In genomic region chr12:101084881-101085666, GRCm38 (mm10) we compare ENCODE assay signal across 11 mouse cellular contexts. TPM values are rescaled to one million over a fixed set of nuclear protein-coding genes. Genes with fewer than 3 reads are reported as not detected.
A peak's percentile ranks its signal among the peaks of the same experiment; 100 is the strongest.
DNase-seq lines count a peak whose midpoint lies in the region; ATAC-seq and TF ChIP-seq lines count a peak whose summit lies in the region.
"Had no signal": no experiment of that assay in that cellular context is flagged by ENCODE, and none has a peak within 500 bp of the region (broad histone marks: within the 10 kb centered on the region; RNA-seq: fewer than 3 reads in every experiment).

No protein-coding gene starts in this region.

- WGBS in liver, adult 2 months = 27% methylated on average over 9 of the region's 9 CpGs
- WGBS in forebrain, embryonic 14.5 days = 93% methylated on average over 9 of the region's 9 CpGs
- 89% methylated on average over 9 of the region's 9 CpGs for WGBS in limb, embryonic 14.5 days
- WGBS in neural tube, embryonic 14.5 days = 95% methylated on average over 9 of the region's 9 CpGs

- no peaks in the 10 kb centered on the region for H3K27me3 ChIP-seq in liver, adult 2 months (ENCODE audit: control insufficient read depth, insufficient read depth, low read length)
- no peaks in the 10 kb centered on the region for H3K27me3 ChIP-seq in forebrain, embryonic 14.5 days (replicated peaks; ENCODE audit: control insufficient read depth, insufficient read depth, low read length)
- no peaks in the 10 kb centered on the region for H3K27me3 ChIP-seq in limb, embryonic 14.5 days (ENCODE audit: control insufficient read depth, insufficient read depth, low read length)
- no peaks in the 10 kb centered on the region; the same call in 1 of the 2 replicates for H3K27me3 ChIP-seq in neural tube, embryonic 14.5 days (ENCODE audit: control insufficient read depth, insufficient read depth, low read length)

- no peak for TF ChIP-seq CTCF in liver, adult 2 months (IDR thresholded peaks at IDR 0.05; ENCODE audit: low read depth, low read length)

- DNase-seq in liver, adult 2 months (ENCODE audit: extremely low read depth, low read depth, low spot score) = peak; percentile 100
- DNase-seq in liver = no peak
- no peak for DNase-seq in forebrain, embryonic 14.5 days (ENCODE audit: low spot score)
- no peak for DNase-seq in limb, embryonic 14.5 days (ENCODE audit: low spot score)
- no peak for DNase-seq in adrenal gland, postnatal 25 days
- no peak for DNase-seq in urinary bladder, postnatal 36 days (ENCODE audit: low spot score in 2 of 2)
- DNase-seq: adrenal gland, postnatal 10 days; lung, adult 18-20 months; right cerebral cortex, postnatal 25 days had no signal

- H3K9me3 ChIP-seq in forebrain, embryonic 14.5 days (replicated peaks; ENCODE audit: control insufficient read depth, low read length) = no peaks in the 10 kb centered on the region
- H3K9me3 ChIP-seq in limb, embryonic 14.5 days (ENCODE audit: control insufficient read depth, low read length) = no peaks in the 10 kb centered on the region
- H3K9me3 ChIP-seq in neural tube, embryonic 14.5 days (ENCODE audit: control insufficient read depth, low read length) = no peaks in the 10 kb centered on the region
- H3K9me3 ChIP-seq: G1E had no signal

- peak overlapping the region; percentile 90 for H3K27ac ChIP-seq in liver, adult 2 months (replicated peaks; ENCODE audit: insufficient read depth, low read depth, low read length)
- H3K27ac ChIP-seq in forebrain, embryonic 14.5 days (ENCODE audit: low read depth, low read length) = no peak overlapping the region
- H3K27ac ChIP-seq in limb, embryonic 14.5 days (replicated peaks; ENCODE audit: low read depth, low read length) = 0 out of 2 replicates have a peak overlapping the region, but pooled peaks have one; percentile 97
- H3K27ac ChIP-seq in neural tube, embryonic 14.5 days (ENCODE audit: low read depth, low read length) = no peak overlapping the region

- H3K4me2 ChIP-seq in forebrain, embryonic 14.5 days (ENCODE audit: low read length) = peak overlapping the region; percentile 75; the same call in 1 of the 2 replicates
- H3K4me2 ChIP-seq in limb, embryonic 14.5 days (replicated peaks; ENCODE audit: low read depth, low read length, severe bottlenecking) = peak overlapping the region; percentile 48; the same call in 1 of the 2 replicates
- H3K4me2 ChIP-seq in neural tube, embryonic 14.5 days (ENCODE audit: low read depth, low read length) = peak overlapping the region; percentile 63

- peaks cover 11% of the 10 kb centered on the region; the same call in 1 of the 2 replicates for H3K4me1 ChIP-seq in liver, adult 2 months (ENCODE audit: control insufficient read depth, insufficient read depth, low read length)
- H3K4me1 ChIP-seq in forebrain, embryonic 14.5 days (ENCODE audit: control insufficient read depth, insufficient read depth, low read length) = peaks cover 3% of the 10 kb centered on the region; the same call in 1 of the 2 replicates
- H3K4me1 ChIP-seq in limb, embryonic 14.5 days (ENCODE audit: control insufficient read depth, insufficient read depth, low read length) = peaks cover 12% of the 10 kb centered on the region; the same call in 1 of the 2 replicates
- H3K4me1 ChIP-seq in neural tube, embryonic 14.5 days (ENCODE audit: control insufficient read depth, insufficient read depth, low read length) = peaks cover 18% of the 10 kb centered on the region

- H3K9ac ChIP-seq in liver, adult 2 months (ENCODE audit: low read depth, low read length) = peak overlapping the region; percentile 20; the same call in 1 of the 2 replicates
- H3K9ac ChIP-seq in forebrain, embryonic 14.5 days (ENCODE audit: low read length) = 0 out of 2 replicates have a peak overlapping the region, but pooled peaks have one; percentile 97
- H3K9ac ChIP-seq in limb, embryonic 14.5 days (ENCODE audit: low read depth, low read length, severe bottlenecking) = no peak overlapping the region
- no peak overlapping the region for H3K9ac ChIP-seq in neural tube, embryonic 14.5 days (replicated peaks; ENCODE audit: low read depth, low read length)

- ATAC-seq in forebrain, embryonic 14.5 days = no peak
- no peak for ATAC-seq in limb, embryonic 14.5 days (ENCODE audit: low FRiP score, low read depth)
- no peak for ATAC-seq in neural tube, embryonic 14.5 days (ENCODE audit: low read depth)

- peak overlapping the region; percentile 99; the same call in 1 of the 2 replicates for H3K4me3 ChIP-seq in liver, adult 2 months (ENCODE audit: insufficient read depth, low read depth, low read length)
- peak overlapping the region; percentile 100; the same call in 1 of the 2 replicates for H3K4me3 ChIP-seq in forebrain, embryonic 14.5 days (ENCODE audit: low read depth, low read length)
- H3K4me3 ChIP-seq in limb, embryonic 14.5 days (replicated peaks; ENCODE audit: low read length) = no peak overlapping the region
- H3K4me3 ChIP-seq in neural tube, embryonic 14.5 days (ENCODE audit: low read depth, low read length) = no peak overlapping the region; the same call in 1 of the 2 replicates

- H3K36me3 ChIP-seq in liver, adult 2 months (ENCODE audit: control insufficient read depth, insufficient read depth, low read length) = no peaks in the 10 kb centered on the region
- peaks cover 8% of the 10 kb centered on the region; the same call in 1 of the 2 replicates for H3K36me3 ChIP-seq in forebrain, embryonic 14.5 days (ENCODE audit: control insufficient read depth, insufficient read depth, low read length)
- no peaks in the 10 kb centered on the region for H3K36me3 ChIP-seq in limb, embryonic 14.5 days (ENCODE audit: control insufficient read depth, insufficient read depth, low read length)
- no peaks in the 10 kb centered on the region for H3K36me3 ChIP-seq in neural tube, embryonic 14.5 days (ENCODE audit: control insufficient read depth, insufficient read depth, low read length)

- H3K79me2 ChIP-seq in liver, adult 2 months (ENCODE audit: control insufficient read depth, insufficient read depth, low read length) = peaks cover 20% of the 10 kb centered on the region

- TF ChIP-seq POLR2A in liver, adult 2 months (IDR thresholded peaks at IDR 0.05; ENCODE audit: extremely low read depth, insufficient read depth, low read length) = no peak
- TF ChIP-seq POLR2A in limb, embryonic 14.5 days (IDR thresholded peaks at IDR 0.05; ENCODE audit: borderline replicate concordance, extremely low read depth, insufficient read depth, insufficient read length) = no peak

RNA-seq across cellular contexts. Expression of gene Ppp4r3a, which starts 1.6 kb away (rescaled TPM):
- total RNA-seq in liver, adult 2 months (2014; rRNA removed) = 40.7 and 41.9 TPM in 2 replicates
- 11.6 and 12.2 TPM in 2 replicates for polyA plus RNA-seq in liver, adult 2 months (2012; rRNA removed)
- 27.5 and 35.0 TPM in 2 replicates for polyA plus RNA-seq in forebrain, embryonic 14.5 days (2014; fragmentation: Nextera tagmentation; extraction: Ambion mirVana)
- 35.4 and 44.9 TPM in 2 replicates for polyA plus RNA-seq in limb, embryonic 14.5 days (2012; rRNA removed)
- 40.3 and 45.1 TPM in 2 replicates for polyA plus RNA-seq in limb, embryonic 14.5 days (2014; fragmentation: Nextera tagmentation; extraction: Ambion mirVana)
- polyA plus RNA-seq in neural tube, embryonic 14.5 days (2014; fragmentation: Nextera tagmentation; extraction: Ambion mirVana) = 27.7 and 32.0 TPM in 2 replicates
- 60.1 and 72.7 TPM in 2 replicates for total RNA-seq in adrenal gland, postnatal 25 days (2021)

RNA-seq across cellular contexts. Expression of gene Ccdc88c, which starts 56.2 kb away (rescaled TPM):
- 1.3 and 1.7 TPM in 2 replicates for total RNA-seq in liver, adult 2 months (2014; rRNA removed)
- polyA plus RNA-seq in liver, adult 2 months (2012; rRNA removed) = 0.58 and 1.1 TPM in 2 replicates
- 11.6 and 15.3 TPM in 2 replicates for polyA plus RNA-seq in forebrain, embryonic 14.5 days (2014; fragmentation: Nextera tagmentation; extraction: Ambion mirVana)
- polyA plus RNA-seq in limb, embryonic 14.5 days (2012; rRNA removed) = 5.5 and 6.5 TPM in 2 replicates
- polyA plus RNA-seq in limb, embryonic 14.5 days (2014; fragmentation: Nextera tagmentation; extraction: Ambion mirVana) = 4.9 and 5.2 TPM in 2 replicates
- 13.6 and 14.6 TPM in 2 replicates for polyA plus RNA-seq in neural tube, embryonic 14.5 days (2014; fragmentation: Nextera tagmentation; extraction: Ambion mirVana)
- total RNA-seq in adrenal gland, postnatal 25 days (2021) = 2.3 and 4.6 TPM in 2 replicates

Comparison
In these comparisons a context has a peak if more than half of its experiments do, and no peak if none do; other contexts are left out.
1. H3K27ac ChIP-seq: peak in liver, adult 2 months (single experiment) and limb, embryonic 14.5 days (single experiment); none in forebrain, embryonic 14.5 days (single experiment) and neural tube, embryonic 14.5 days (single experiment).
2. H3K4me3 ChIP-seq: peak in liver, adult 2 months (single experiment) and forebrain, embryonic 14.5 days (single experiment); none in limb, embryonic 14.5 days (single experiment) and neural tube, embryonic 14.5 days (single experiment).
3. H3K9ac ChIP-seq: peak in liver, adult 2 months (single experiment) and forebrain, embryonic 14.5 days (single experiment); none in limb, embryonic 14.5 days (single experiment) and neural tube, embryonic 14.5 days (single experiment).
4. Peak in every context shown above with its lines, with median percentiles within 50 percentile points of each other: H3K4me2 ChIP-seq.